Mouse (Mus musculus): ENCODE data around the gene Zdhhc14.

- TF ChIP-seq CTCF (IDR thresholded peaks at IDR 0.05; ENCODE audit: extremely low read depth, insufficient read length, insufficient replicate concordance, low read depth, low read length): no peak
- no peak for TF ChIP-seq POLR2A (IDR thresholded peaks at IDR 0.05; ENCODE audit: low read depth, low read length)
Observed at GRCm38 (mm10) chr17:5612236-5612635, 119.9 kb downstream of the Zdhhc14 start.

Measured in small intestine, adult 2 months (tissue).